Mouse (Mus musculus) cerebellum, adult 2 months (tissue): ENCODE results near the gene Gm4553. TPM values are rescaled to one million over a fixed set of nuclear protein-coding genes. Genes with fewer than 3 reads are reported as not detected.
"Not testable (repeated sequence)": the region's sequence is repeated elsewhere in the genome, so short reads cannot be mapped to it uniquely, and the experiment has no call there.

Experiments
- DNase-seq, 2 experiments: peaks; one replicate each; pipeline ENCODE4 v3.0.0; 2021
- H3K27ac ChIP-seq: fragments of 200-500 bp; 2 replicates; pipeline ENCODE4 v1.5.1; 2012; ENCODE audit warnings: low read length, control low read depth, inconsistent platforms; ENCODE audit not compliant: insufficient read depth
- H3K27me3 ChIP-seq: fragments of 200-500 bp; 2 replicates; pipeline ENCODE4 v1.6.1; 2012; ENCODE audit warnings: inconsistent platforms, mild to moderate bottlenecking, low read length, moderate library complexity; ENCODE audit not compliant: control insufficient read depth, insufficient read depth
- H3K4me1 ChIP-seq: fragments of 200-500 bp; 2 replicates; pipeline ENCODE4 v1.6.1; 2011; ENCODE audit warnings: low read length; ENCODE audit not compliant: control insufficient read depth, insufficient read depth
- H3K4me3 ChIP-seq: fragments of 200-500 bp; replicated peaks from 2 replicates; pipeline ENCODE3; 2011; ENCODE audit warnings: mild to moderate bottlenecking, low read depth, low read length, control low read depth; ENCODE audit not compliant: insufficient read depth
- CTCF ChIP-seq: fragments of 200-500 bp; IDR thresholded peaks from 2 replicates; pipeline ENCODE4 v1.5.1; 2011; ENCODE audit warnings: low read depth, mild to moderate bottlenecking, control low read depth, low read length, moderate library complexity, borderline replicate concordance; ENCODE audit not compliant: insufficient read depth
- POLR2A ChIP-seq: fragments of 200-500 bp; IDR thresholded peaks from 2 replicates; pipeline ENCODE4 v1.6.1; 2011; ENCODE audit warnings: low read length, control low read depth, borderline replicate concordance; ENCODE audit not compliant: insufficient read depth
- WGBS: fragments of 180-500 bp; shearing (Covaris S2); methylation state at CpG from one replicate; pipeline ENCODE4 v1.1.7; 2018; 5-methylcytosine and 5-hydroxymethylcytosine counted together
- polyA plus RNA-seq: library from polyadenylated mRNA; depleted of rRNA; stranded (reverse); fragments of >200 nt; gene quantifications from 2 replicates; pipeline ENCODE4 v1.2.3, GENCODE M21; 2012

Gm4553 gene
- polyA plus RNA-seq, 1 experiment = not detected

GRCm38 (mm10) chr7:142181021-142181420, 15.5 kb upstream of the Gm4553 start:
- Histone ChIP-seq H3K27ac (no peak overlapping the region), H3K27me3 (no peaks in the 10 kb centered on the region), H3K4me3 (no peak overlapping the region), H3K4me1 (no peaks in the 10 kb centered on the region)
- WGBS = 11% methylated on average over 1 of the region's 1 CpGs
- TF ChIP-seq CTCF = no peak
- TF ChIP-seq POLR2A = no peak
- no peak for DNase-seq

GRCm38 (mm10) chr7:142178685-142179084, 13.1 kb upstream of the Gm4553 start:
- no peak overlapping the region for H3K4me3 ChIP-seq
- no peak for DNase-seq
- TF ChIP-seq CTCF (no peak), POLR2A (no peak)
- H3K27ac ChIP-seq = no peak overlapping the region
- WGBS = 93% methylated on average over 1 of the region's 1 CpGs
- H3K4me1 ChIP-seq = no peaks in the 10 kb centered on the region
- H3K27me3 ChIP-seq = no peaks in the 10 kb centered on the region

- H3K27me3 ChIP-seq, H3K4me1 ChIP-seq, DNase-seq, H3K4me3 ChIP-seq, H3K27ac ChIP-seq: not testable (repeated sequence)
These were observed 10.4 kb upstream of the Gm4553 start, which contains the start of gene Krtap5-2 for GRCm38 (mm10) chr7:142175905-142176304. TSS of gene Krtap5-2 (minus strand) at chr7:142176005.

- no peak for DNase-seq
- Histone ChIP-seq H3K27ac (no peak overlapping the region), H3K27me3 (no peaks in the 10 kb centered on the region), H3K4me3 (no peak overlapping the region), H3K4me1 (no peaks in the 10 kb centered on the region)
- TF ChIP-seq CTCF (no peak), POLR2A (no peak)
- WGBS = 53% methylated on average over 3 of the region's 3 CpGs
These were observed 4.3 kb upstream of the Gm4553 start for GRCm38 (mm10) chr7:142169836-142170235.

GRCm38 (mm10) chr7:142159366-142159765, 6.2 kb downstream of the Gm4553 start:
- WGBS = 86% methylated on average over 3 of the region's 3 CpGs
- no peaks in the 10 kb centered on the region for H3K4me1 ChIP-seq
- no peak for TF ChIP-seq POLR2A
- TF ChIP-seq CTCF = no peak
- H3K4me3 ChIP-seq = no peak overlapping the region
- no peak overlapping the region for H3K27ac ChIP-seq
- no peaks in the 10 kb centered on the region for H3K27me3 ChIP-seq
- no peak for DNase-seq

- WGBS = 50% methylated on average over 2 of the region's 2 CpGs
- not testable (repeated sequence) for H3K4me1 ChIP-seq
These were observed 8.5 kb downstream of the Gm4553 start, which contains the start of gene Gm29735 for GRCm38 (mm10) chr7:142157013-142157412. TSS of gene Gm29735 (minus strand) at chr7:142157113.

GRCm38 (mm10) chr7:142155308-142155707, 10.2 kb downstream of the Gm4553 start:
- no peak overlapping the region for H3K4me3 ChIP-seq
- no peak for DNase-seq
- no peak overlapping the region for H3K27ac ChIP-seq
- no peaks in the 10 kb centered on the region for H3K27me3 ChIP-seq
- no peak for TF ChIP-seq POLR2A
- no peak for TF ChIP-seq CTCF
- H3K4me1 ChIP-seq = no peaks in the 10 kb centered on the region
- WGBS = 25% methylated on average over 1 of the region's 1 CpGs

More at GRCm38 (mm10) chr7:142157013-142157412, 8.5 kb downstream of the Gm4553 start, which contains the start of gene Gm29735:
- H3K27ac ChIP-seq, H3K27me3 ChIP-seq, H3K4me3 ChIP-seq, DNase-seq: not testable (repeated sequence)

GRCm38 (mm10) chr7:142152191-142152590, 13.3 kb downstream of the Gm4553 start:
- 35% methylated on average over 4 of the region's 4 CpGs for WGBS
- Histone ChIP-seq H3K27ac (no peak overlapping the region), H3K4me1 (no peaks in the 10 kb centered on the region), H3K4me3 (no peak overlapping the region), H3K27me3 (no peaks in the 10 kb centered on the region)
- no peak for TF ChIP-seq POLR2A
- TF ChIP-seq CTCF = no peak
- peak in 1 of 2 experiments; percentile 2 for DNase-seq

- TF ChIP-seq POLR2A (no peak), CTCF (no peak)
- no peaks in the 10 kb centered on the region for H3K27me3 ChIP-seq
- DNase-seq = no peak
- no peak overlapping the region for H3K27ac ChIP-seq
- H3K4me3 ChIP-seq = no peak overlapping the region
- no peaks in the 10 kb centered on the region for H3K4me1 ChIP-seq
These were observed 16.9 kb downstream of the Gm4553 start for GRCm38 (mm10) chr7:142148633-142149032.
